Mouse (Mus musculus) layer of hippocampus, adult 8-10 months (tissue): ENCODE data around the gene Egln1. TPM values are rescaled to one million over a fixed set of nuclear protein-coding genes. Genes with fewer than 3 reads are reported as not detected.

Source experiments
- DNase-seq, 2 experiments: peaks; one replicate each; pipeline ENCODE4 v3.0.0; 2022; ENCODE audit warnings: low spot score in 2 of 2
- total RNA-seq, 4 experiments: library from RNA; stranded (reverse); gene quantifications; 2 replicates each; pipeline ENCODE4 v1.2.4; 2022

Egln1 gene
- total RNA-seq, 4 experiments from 2014 or later = 56.4 to 58.7 (median 58.4) TPM

- no peak for DNase-seq
Measured at GRCm38 (mm10) chr8:124909936-124910335, 39.2 kb downstream of the Egln1 start.

GRCm38 (mm10) chr8:124905482-124905881 lies 43.6 kb downstream of the Egln1 start:
- DNase-seq = no peak

GRCm38 (mm10) chr8:124903198-124903597 lies 45.9 kb downstream of the Egln1 start:
- no peak for DNase-seq

- no peak for DNase-seq
Measured at GRCm38 (mm10) chr8:124898251-124898905, 50.7 kb downstream of the Egln1 start.

- peak; percentile 92 to 97 for DNase-seq
Measured at GRCm38 (mm10) chr8:124897386-124898250, 51.5 kb downstream of the Egln1 start, which contains the start of the genes Exoc8 and Sprtn. Gene Exoc8, minus strand, starts transcription at chr8:124897705. Gene Sprtn, plus strand, starts transcription at chr8:124897886.

GRCm38 (mm10) chr8:124896632-124897385 lies 52.3 kb downstream of the Egln1 start:
- DNase-seq = peak; percentile 67 to 68

- no peak for DNase-seq
Measured at GRCm38 (mm10) chr8:124896010-124896631, 53.0 kb downstream of the Egln1 start.

- no peak for DNase-seq
Measured at GRCm38 (mm10) chr8:124892596-124892995, 56.5 kb downstream of the Egln1 start.

- no peak for DNase-seq
Measured at GRCm38 (mm10) chr8:124888385-124888784, 60.7 kb downstream of the Egln1 start.

- DNase-seq = no peak
Measured at GRCm38 (mm10) chr8:124878946-124879526, 70.1 kb downstream of the Egln1 start.

GRCm38 (mm10) chr8:124878141-124878540 lies 71.0 kb downstream of the Egln1 start:
- DNase-seq = no peak

- DNase-seq = no peak
Measured at GRCm38 (mm10) chr8:124872690-124873089, 76.4 kb downstream of the Egln1 start.

GRCm38 (mm10) chr8:124872081-124872480 lies 77.0 kb downstream of the Egln1 start:
- no peak for DNase-seq

GRCm38 (mm10) chr8:124871474-124871873 lies 77.7 kb downstream of the Egln1 start:
- no peak for DNase-seq

- DNase-seq = no peak
Measured at GRCm38 (mm10) chr8:124869708-124870107, 79.4 kb downstream of the Egln1 start.

- DNase-seq = no peak
Measured at GRCm38 (mm10) chr8:124867126-124867525, 82.0 kb downstream of the Egln1 start.

- no peak for DNase-seq
Measured at GRCm38 (mm10) chr8:124866669-124867068, 82.5 kb downstream of the Egln1 start.

GRCm38 (mm10) chr8:124863729-124864128 lies 85.4 kb downstream of the Egln1 start:
- no peak for DNase-seq

GRCm38 (mm10) chr8:124863163-124863677 lies 85.9 kb downstream of the Egln1 start:
- no peak for DNase-seq

GRCm38 (mm10) chr8:124862321-124863162 lies 86.6 kb downstream of the Egln1 start, which contains the start of the genes Gnpat and 2810004N23Rik:
Gene Gnpat, plus strand, starts transcription at chr8:124863033.
Gene 2810004N23Rik, minus strand, starts transcription at chr8:124863120.
- DNase-seq = peak; percentile 82 to 90
